Mouse (Mus musculus) neural tube, embryonic 13.5 days (tissue): Measurements from ENCODE around the gene Galk1. TPM values are rescaled to one million over a fixed set of nuclear protein-coding genes. Genes with fewer than 3 reads are reported as not detected.

Experiments
- ATAC-seq: fragments of 200-750 bp; cut with Nextera tagmentation; 2 replicates; pipeline ENCODE4 v1.8.0; 2017; ENCODE audit warnings: low read depth, mild to moderate bottlenecking, moderate TSS enrichment, moderate library complexity
- H3K27ac ChIP-seq: fragments of 300-500 bp; sonication (generic); replicated peaks from 2 replicates; pipeline ENCODE4 v1.5.1; 2015; ENCODE audit warnings: moderate library complexity, mild to moderate bottlenecking, inconsistent platforms
- H3K27me3 ChIP-seq: fragments of 300-500 bp; sonication (generic); 2 replicates; pipeline ENCODE4 v1.6.1; 2015; ENCODE audit warnings: mild to moderate bottlenecking, inconsistent platforms
- H3K36me3 ChIP-seq: fragments of 300-500 bp; sonication (generic); 2 replicates; pipeline ENCODE4 v1.6.1; 2015; ENCODE audit warnings: mild to moderate bottlenecking, inconsistent platforms
- H3K4me1 ChIP-seq: fragments of 300-500 bp; sonication (generic); replicated peaks from 2 replicates; pipeline ENCODE4 v1.6.1; 2015; ENCODE audit warnings: inconsistent platforms
- H3K4me2 ChIP-seq: fragments of 300-500 bp; sonication (generic); 2 replicates; pipeline ENCODE4 v1.6.1; 2015; ENCODE audit warnings: inconsistent platforms, mild to moderate bottlenecking, moderate library complexity
- H3K4me3 ChIP-seq: fragments of 300-500 bp; sonication (generic); 2 replicates; pipeline ENCODE4 v1.5.1; 2015; ENCODE audit warnings: mild to moderate bottlenecking, inconsistent platforms
- H3K9ac ChIP-seq: fragments of 300-500 bp; sonication (generic); 2 replicates; pipeline ENCODE4 v1.6.1; 2015; ENCODE audit warnings: moderate library complexity, mild to moderate bottlenecking, inconsistent platforms
- H3K9me3 ChIP-seq: fragments of 300-500 bp; sonication (generic); 2 replicates; pipeline ENCODE4 v1.6.1; 2016; ENCODE audit warnings: inconsistent platforms
- WGBS: fragments of 180-500 bp; shearing (Covaris S2); methylation state at CpG from one replicate; pipeline ENCODE4 v1.1.7; 2015; 5-methylcytosine and 5-hydroxymethylcytosine counted together
- polyA plus RNA-seq: library from polyadenylated mRNA; unstranded; fragments of >200 nt; fragmentation: Nextera tagmentation; extraction: Ambion mirVana; gene quantifications from 2 replicates; pipeline ENCODE4 v1.2.1, GENCODE M21; 2015

Gene Galk1
- 73.9 and 74.4 TPM in 2 replicates for polyA plus RNA-seq

GRCm38 (mm10) chr11:116012262-116012947 lies at the start of gene Galk1:
Gene Galk1 (minus strand): TSS chr11:116012719.
- peak within 1 kb of the TSS; percentile 85 for H3K27ac ChIP-seq
- no peaks in the 10 kb centered on the region for H3K9me3 ChIP-seq
- H3K36me3 ChIP-seq, result peaks cover 11% of the 10 kb centered on the region; the same call in 1 of the 2 replicates
- H3K9ac ChIP-seq, result peak within 1 kb of the TSS; percentile 87
- H3K4me1 ChIP-seq, result peaks cover 19% of the 10 kb centered on the region
- no peaks in the 10 kb centered on the region for H3K27me3 ChIP-seq
- under 1% methylated on average over 55 of the region's 55 CpGs for WGBS
- peak within 1 kb of the TSS; percentile 60 for H3K4me3 ChIP-seq
- peak; percentile 83 for ATAC-seq
- peak within 1 kb of the TSS; percentile 85 for H3K4me2 ChIP-seq

GRCm38 (mm10) chr11:116061641-116062415 lies 49.3 kb upstream of the Galk1 start:
- Histone ChIP-seq H3K4me1 (no peaks in the 10 kb centered on the region), H3K9ac (no peak overlapping the region), H3K36me3 (peaks cover 65% of the 10 kb centered on the region), H3K27ac (no peak overlapping the region), H3K9me3 (no peaks in the 10 kb centered on the region), H3K4me3 (no peak overlapping the region), H3K4me2 (no peak overlapping the region), H3K27me3 (no peaks in the 10 kb centered on the region)
- ATAC-seq, result no peak
- 88% methylated on average over 13 of the region's 13 CpGs for WGBS

GRCm38 (mm10) chr11:116060596-116060995 lies 48.1 kb upstream of the Galk1 start:
- Histone ChIP-seq H3K27ac (no peak overlapping the region), H3K9me3 (no peaks in the 10 kb centered on the region), H3K4me1 (no peaks in the 10 kb centered on the region), H3K9ac (no peak overlapping the region), H3K4me2 (no peak overlapping the region), H3K36me3 (peaks cover 77% of the 10 kb centered on the region), H3K27me3 (no peaks in the 10 kb centered on the region), H3K4me3 (no peak overlapping the region)
- ATAC-seq, result no peak
- 92% methylated on average over 9 of the region's 9 CpGs for WGBS

- no peaks in the 10 kb centered on the region for H3K9me3 ChIP-seq
- no peak overlapping the region for H3K9ac ChIP-seq
- H3K27me3 ChIP-seq, result no peaks in the 10 kb centered on the region
- H3K27ac ChIP-seq, result no peak overlapping the region
- no peak overlapping the region for H3K4me2 ChIP-seq
- H3K36me3 ChIP-seq, result peaks cover 87% of the 10 kb centered on the region
- ATAC-seq, result no peak
- 96% methylated on average over 11 of the region's 11 CpGs for WGBS
- H3K4me1 ChIP-seq, result no peaks in the 10 kb centered on the region
- H3K4me3 ChIP-seq, result no peak overlapping the region
Observed at GRCm38 (mm10) chr11:116059691-116060025, 47.1 kb upstream of the Galk1 start.

- no peak overlapping the region for H3K9ac ChIP-seq
- 92% methylated on average over 17 of the region's 17 CpGs for WGBS
- no peaks in the 10 kb centered on the region for H3K9me3 ChIP-seq
- no peaks in the 10 kb centered on the region for H3K27me3 ChIP-seq
- ATAC-seq, result no peak
- H3K36me3 ChIP-seq, result peaks cover 93% of the 10 kb centered on the region
- no peak overlapping the region for H3K4me3 ChIP-seq
- H3K4me1 ChIP-seq, result no peaks in the 10 kb centered on the region
- no peak overlapping the region for H3K27ac ChIP-seq
- H3K4me2 ChIP-seq, result no peak overlapping the region
Observed at GRCm38 (mm10) chr11:116058868-116059690, 46.6 kb upstream of the Galk1 start.

- H3K9ac ChIP-seq, result no peak overlapping the region
- no peak for ATAC-seq
- H3K27me3 ChIP-seq, result no peaks in the 10 kb centered on the region
- H3K4me2 ChIP-seq, result no peak overlapping the region
- 82% methylated on average over 12 of the region's 12 CpGs for WGBS
- H3K27ac ChIP-seq, result no peak overlapping the region
- H3K9me3 ChIP-seq, result no peaks in the 10 kb centered on the region
- peaks cover 98% of the 10 kb centered on the region for H3K36me3 ChIP-seq
- no peak overlapping the region for H3K4me3 ChIP-seq
- H3K4me1 ChIP-seq, result no peaks in the 10 kb centered on the region
Observed at GRCm38 (mm10) chr11:116058022-116058614, 45.6 kb upstream of the Galk1 start.

GRCm38 (mm10) chr11:116057237-116057881 lies 44.8 kb upstream of the Galk1 start:
- Histone ChIP-seq H3K27me3 (no peaks in the 10 kb centered on the region), H3K36me3 (peaks cover 100% of the 10 kb centered on the region), H3K4me2 (no peak overlapping the region), H3K27ac (no peak overlapping the region), H3K9ac (no peak overlapping the region), H3K9me3 (no peaks in the 10 kb centered on the region), H3K4me1 (no peaks in the 10 kb centered on the region), H3K4me3 (no peak overlapping the region)
- no peak for ATAC-seq
- WGBS, result 95% methylated on average over 4 of the region's 4 CpGs

GRCm38 (mm10) chr11:116055873-116056272 lies 43.4 kb upstream of the Galk1 start:
- no peak overlapping the region for H3K4me2 ChIP-seq
- peaks cover 100% of the 10 kb centered on the region for H3K36me3 ChIP-seq
- no peak overlapping the region for H3K27ac ChIP-seq
- no peak for ATAC-seq
- no peaks in the 10 kb centered on the region for H3K9me3 ChIP-seq
- 96% methylated on average over 11 of the region's 11 CpGs for WGBS
- H3K4me3 ChIP-seq, result no peak overlapping the region
- no peaks in the 10 kb centered on the region for H3K27me3 ChIP-seq
- no peak overlapping the region for H3K9ac ChIP-seq
- no peaks in the 10 kb centered on the region for H3K4me1 ChIP-seq

GRCm38 (mm10) chr11:116053510-116054229 lies 41.2 kb upstream of the Galk1 start:
- 93% methylated on average over 9 of the region's 9 CpGs for WGBS

GRCm38 (mm10) chr11:116050196-116050595 lies 37.7 kb upstream of the Galk1 start:
- Histone ChIP-seq H3K27me3 (no peaks in the 10 kb centered on the region), H3K9me3 (no peaks in the 10 kb centered on the region), H3K4me3 (no peak overlapping the region), H3K36me3 (peaks cover 97% of the 10 kb centered on the region), H3K4me2 (no peak overlapping the region), H3K4me1 (no peaks in the 10 kb centered on the region), H3K9ac (peak overlapping the region; percentile 22; the same call in 1 of the 2 replicates), H3K27ac (no peak overlapping the region)
- 86% methylated on average over 4 of the region's 4 CpGs for WGBS
- ATAC-seq, result no peak

More at GRCm38 (mm10) chr11:116053510-116054229, 41.2 kb upstream of the Galk1 start:
- Histone ChIP-seq H3K27me3 (no peaks in the 10 kb centered on the region), H3K27ac (no peak overlapping the region), H3K36me3 (peaks cover 100% of the 10 kb centered on the region), H3K4me1 (no peaks in the 10 kb centered on the region), H3K4me2 (no peak overlapping the region), H3K9ac (no peak overlapping the region), H3K9me3 (no peaks in the 10 kb centered on the region), H3K4me3 (no peak overlapping the region)
- no peak for ATAC-seq

GRCm38 (mm10) chr11:116049610-116050009 lies 37.1 kb upstream of the Galk1 start:
- Histone ChIP-seq H3K9me3 (no peaks in the 10 kb centered on the region), H3K36me3 (peaks cover 92% of the 10 kb centered on the region), H3K4me2 (no peak overlapping the region), H3K27me3 (no peaks in the 10 kb centered on the region), H3K4me1 (no peaks in the 10 kb centered on the region), H3K4me3 (no peak overlapping the region), H3K27ac (no peak overlapping the region), H3K9ac (no peak overlapping the region)
- ATAC-seq, result no peak
- WGBS, result 93% methylated on average over 2 of the region's 2 CpGs
